Mouse (Mus musculus): ENCODE measurements around the gene Wdr17. TPM values are rescaled to one million over a fixed set of nuclear protein-coding genes. Genes with fewer than 3 reads are reported as not detected.

Gene Wdr17
- total RNA-seq, 2 experiments from 2014 or later: not detected

- no peak for ATAC-seq (replicated peaks; ENCODE audit: low FRiP score, poor library complexity, severe bottlenecking)
Measured at GRCm38 (mm10) chr8:54610238-54610637, 276.7 kb downstream of the Wdr17 start.

GRCm38 (mm10) chr8:54609336-54609735, 277.6 kb downstream of the Wdr17 start:
- ATAC-seq (replicated peaks; ENCODE audit: low FRiP score, poor library complexity, severe bottlenecking): no peak

- ATAC-seq (replicated peaks; ENCODE audit: low FRiP score, poor library complexity, severe bottlenecking): no peak
Measured at GRCm38 (mm10) chr8:54603440-54603839, 283.5 kb downstream of the Wdr17 start.

GRCm38 (mm10) chr8:54600671-54601251, 286.2 kb downstream of the Wdr17 start, which contains the start of gene Spata4:
TSS of gene Spata4 (plus strand) at chr8:54600781.
- no peak for ATAC-seq (replicated peaks; ENCODE audit: low FRiP score, poor library complexity, severe bottlenecking)

GRCm38 (mm10) chr8:54597386-54597785, 289.6 kb downstream of the Wdr17 start:
- no peak for ATAC-seq (replicated peaks; ENCODE audit: low FRiP score, poor library complexity, severe bottlenecking)

GRCm38 (mm10) chr8:54596940-54597339, 290.0 kb downstream of the Wdr17 start:
- ATAC-seq (replicated peaks; ENCODE audit: low FRiP score, poor library complexity, severe bottlenecking): no peak

- ATAC-seq (replicated peaks; ENCODE audit: low FRiP score, poor library complexity, severe bottlenecking): no peak
Measured at GRCm38 (mm10) chr8:54596051-54596450, 290.9 kb downstream of the Wdr17 start.

GRCm38 (mm10) chr8:54594634-54595033, 292.4 kb downstream of the Wdr17 start:
- ATAC-seq (replicated peaks; ENCODE audit: low FRiP score, poor library complexity, severe bottlenecking): no peak

- ATAC-seq (replicated peaks; ENCODE audit: low FRiP score, poor library complexity, severe bottlenecking): no peak
Measured at GRCm38 (mm10) chr8:54582886-54583285, 304.1 kb downstream of the Wdr17 start.

GRCm38 (mm10) chr8:54581436-54581835, 305.5 kb downstream of the Wdr17 start:
- no peak for ATAC-seq (replicated peaks; ENCODE audit: low FRiP score, poor library complexity, severe bottlenecking)

Other genes with a start within 250 kb of the Wdr17 start
- gene Gpm6a, start 67.7 kb upstream of the Wdr17 start, total RNA-seq (2015; ENCODE audit: low replicate concordance): not detected in 2 replicates
- gene Gpm6a, start 67.7 kb upstream of the Wdr17 start, total RNA-seq (2017; ENCODE audit: low replicate concordance): not detected in 2 replicates